In the genomic region with DNA sequence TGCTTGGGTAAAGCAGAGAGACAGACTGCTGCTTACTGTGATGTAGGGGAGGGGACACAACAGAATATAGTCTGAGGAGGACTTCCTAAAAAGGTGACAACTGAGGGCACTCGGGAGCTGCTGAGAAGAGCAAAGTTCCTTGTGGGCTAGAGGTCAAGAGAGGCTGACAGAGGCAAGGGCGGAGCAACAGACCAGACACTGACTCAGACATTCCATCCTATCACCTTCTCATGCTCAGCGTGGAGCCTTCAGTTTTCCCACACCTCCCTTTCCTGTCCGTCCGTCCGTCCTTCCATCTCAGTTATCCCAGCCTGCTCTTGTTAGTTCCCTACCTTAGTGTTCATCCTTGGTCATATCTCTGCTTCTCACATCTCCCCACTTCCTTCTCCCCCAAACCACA, we compare ENCODE assay signal across 2 mouse cellular contexts.
TF ChIP-seq lines count a peak whose summit lies in the region.

No protein-coding gene starts in this region.

TF ChIP-seq in CH12.LX, 34 proteins besides CTCF, POLR2A, EP300 and RAD21:
- no peak for TF ChIP-seq RCOR1 (conservative IDR thresholded peaks at IDR 0.05; ENCODE audit: low read depth, low read length)
- peak; percentile 53; the same call in 1 of the 2 replicates for TF ChIP-seq JUND (conservative IDR thresholded peaks at IDR 0.05; ENCODE audit: low read depth, low read length)

TF ChIP-seq in myocyte, 11 proteins besides CTCF, POLR2A, EP300 and RAD21:
- TF ChIP-seq REST (IDR thresholded peaks at IDR 0.05; ENCODE audit: insufficient read depth, insufficient read length): no peak
- no peak for TF ChIP-seq TCF3 (IDR thresholded peaks at IDR 0.05; ENCODE audit: insufficient read length, low read depth)
- no peak for TF ChIP-seq USF1 (IDR thresholded peaks at IDR 0.05; ENCODE audit: low read depth)
- no peak for TF ChIP-seq SRF (IDR thresholded peaks at IDR 0.05; ENCODE audit: control insufficient read depth, insufficient read length, low read depth)
- no peak for TF ChIP-seq CEBPB (IDR thresholded peaks at IDR 0.05; ENCODE audit: insufficient read depth, poor library complexity, severe bottlenecking)
- TF ChIP-seq MYOD1 (IDR thresholded peaks at IDR 0.05; ENCODE audit: control insufficient read depth in 1 of 3, insufficient read length in 2 of 3, low read depth in 2 of 3): no peak
- no peak for TF ChIP-seq TCF12 (IDR thresholded peaks at IDR 0.05; ENCODE audit: insufficient read depth, poor library complexity, severe bottlenecking)
- no peak for TF ChIP-seq POLR2AphosphoS2 (IDR thresholded peaks at IDR 0.05; ENCODE audit: insufficient read length, low read depth)
- TF ChIP-seq E2F4 (IDR thresholded peaks at IDR 0.05; ENCODE audit: insufficient read depth): no peak
- no peak for TF ChIP-seq MYOG (IDR thresholded peaks at IDR 0.05; ENCODE audit: control insufficient read depth in 1 of 3, insufficient read depth in 1 of 3, insufficient read length in 2 of 3, low read depth in 2 of 3)
- TF ChIP-seq MAX (IDR thresholded peaks at IDR 0.05; ENCODE audit: low read depth): no peak
